Mouse (Mus musculus): ENCODE measurements around the gene Gm10142.
A peak's percentile ranks its signal among the peaks of the same experiment; 100 is the strongest.
"Not testable (repeated sequence)": the region's sequence is repeated elsewhere in the genome, so short reads cannot be mapped to it uniquely, and the experiment has no call there.

The Gm10142 gene

GRCm38 (mm10) chr10:77715507-77715906 is at the start of gene Gm10142:
Gene Gm10142, plus strand, starts transcription at chr10:77715807.
- no peak for DNase-seq

GRCm38 (mm10) chr10:77666342-77666741 is 49.3 kb upstream of the Gm10142 start:
- DNase-seq: no peak

GRCm38 (mm10) chr10:77667402-77667801 is 48.2 kb upstream of the Gm10142 start:
- DNase-seq: no peak

GRCm38 (mm10) chr10:77670710-77671109 is 44.9 kb upstream of the Gm10142 start:
- no peak for DNase-seq

- DNase-seq: no peak
Measured at GRCm38 (mm10) chr10:77671519-77671918, 44.1 kb upstream of the Gm10142 start.

- DNase-seq: no peak
Measured at GRCm38 (mm10) chr10:77673765-77674164, 41.8 kb upstream of the Gm10142 start.

- DNase-seq: no peak
Measured at GRCm38 (mm10) chr10:77677562-77677961, 38.0 kb upstream of the Gm10142 start.

GRCm38 (mm10) chr10:77682994-77683393 is 32.6 kb upstream of the Gm10142 start:
- DNase-seq: no peak

GRCm38 (mm10) chr10:77684181-77684580 is 31.4 kb upstream of the Gm10142 start:
- no peak for DNase-seq

- DNase-seq: no peak
Measured at GRCm38 (mm10) chr10:77685895-77686664, 29.5 kb upstream of the Gm10142 start, which contains the start of gene Tspear. Gene Tspear, plus strand, starts transcription at chr10:77686569.

GRCm38 (mm10) chr10:77687021-77687420 is 28.6 kb upstream of the Gm10142 start:
- DNase-seq: no peak

- not testable (repeated sequence) for DNase-seq
Measured at GRCm38 (mm10) chr10:77690356-77690807, 25.2 kb upstream of the Gm10142 start, which contains the start of gene Gm19402. Gene Gm19402, minus strand, starts transcription at chr10:77690757.

- no peak for DNase-seq
Measured at GRCm38 (mm10) chr10:77697133-77697532, 18.5 kb upstream of the Gm10142 start, which contains the start of gene Gm9508. Gene Gm9508, minus strand, starts transcription at chr10:77697233.

- no peak for DNase-seq
Measured at GRCm38 (mm10) chr10:77706326-77706725, 9.3 kb upstream of the Gm10142 start, which contains the start of gene Gm10272. Gene Gm10272, plus strand, starts transcription at chr10:77706626.

GRCm38 (mm10) chr10:77709831-77710230 is 5.8 kb upstream of the Gm10142 start:
- DNase-seq: no peak

- DNase-seq: not testable (repeated sequence)
Measured at GRCm38 (mm10) chr10:77711157-77711556, 4.5 kb upstream of the Gm10142 start, which contains the start of gene Gm10024. Gene Gm10024, plus strand, starts transcription at chr10:77711457.

GRCm38 (mm10) chr10:77713734-77714133 is 1.9 kb upstream of the Gm10142 start:
- no peak for DNase-seq

GRCm38 (mm10) chr10:77720299-77720698 is 4.7 kb downstream of the Gm10142 start, which contains the start of gene Krtap12-1:
Gene Krtap12-1, plus strand, starts transcription at chr10:77720599.
- DNase-seq: not testable (repeated sequence)

- no peak for DNase-seq
Measured at GRCm38 (mm10) chr10:77724855-77725254, 9.2 kb downstream of the Gm10142 start.

- DNase-seq: no peak
Measured at GRCm38 (mm10) chr10:77726186-77726585, 10.6 kb downstream of the Gm10142 start, which contains the start of gene Gm10100. Gene Gm10100, plus strand, starts transcription at chr10:77726486.

- peak in 1 of 2 experiments; percentile 8 for DNase-seq
Measured at GRCm38 (mm10) chr10:77728280-77728679, 12.7 kb downstream of the Gm10142 start.

- DNase-seq: peak in 1 of 2 experiments; percentile 6
Measured at GRCm38 (mm10) chr10:77729241-77729640, 13.6 kb downstream of the Gm10142 start.

GRCm38 (mm10) chr10:77735928-77736327 is 20.3 kb downstream of the Gm10142 start:
- no peak for DNase-seq

- DNase-seq: no peak
Measured at GRCm38 (mm10) chr10:77738929-77739328, 23.3 kb downstream of the Gm10142 start.
